Mouse (Mus musculus): Measurements from ENCODE around the gene Efna5. TPM values are rescaled to one million over a fixed set of nuclear protein-coding genes. Genes with fewer than 3 reads are reported as not detected.
A peak's percentile ranks its signal among the peaks of the same experiment; 100 is the strongest.

Gene Efna5
- polyA plus RNA-seq, 1 experiment from 2014 or later = 32.9 TPM

DNA sequence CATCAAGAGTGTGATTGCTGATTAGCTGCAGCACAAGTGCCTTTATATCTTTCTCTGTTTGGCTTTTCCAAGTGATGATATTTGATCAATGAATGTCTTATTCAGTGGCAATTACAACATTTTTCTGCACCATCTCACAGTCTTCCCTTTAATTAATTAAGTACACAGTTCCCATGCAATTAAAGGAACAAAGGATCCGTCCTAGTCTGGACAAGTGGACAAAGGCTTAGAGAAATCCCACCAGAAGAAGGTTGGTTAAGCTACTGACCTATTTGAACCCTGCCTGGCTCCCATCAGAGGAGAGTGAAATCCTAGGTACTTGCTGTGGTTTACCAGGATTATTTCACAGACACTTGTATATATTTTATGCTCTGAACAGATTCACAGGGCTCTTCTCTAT lies 252.6 kb downstream of the Efna5 start:
- no peak for DNase-seq (ENCODE audit: low spot score)
- no peak for ATAC-seq (ENCODE audit: insufficient number of reproducible peaks, low FRiP score, low TSS enrichment, low read depth)

DNA sequence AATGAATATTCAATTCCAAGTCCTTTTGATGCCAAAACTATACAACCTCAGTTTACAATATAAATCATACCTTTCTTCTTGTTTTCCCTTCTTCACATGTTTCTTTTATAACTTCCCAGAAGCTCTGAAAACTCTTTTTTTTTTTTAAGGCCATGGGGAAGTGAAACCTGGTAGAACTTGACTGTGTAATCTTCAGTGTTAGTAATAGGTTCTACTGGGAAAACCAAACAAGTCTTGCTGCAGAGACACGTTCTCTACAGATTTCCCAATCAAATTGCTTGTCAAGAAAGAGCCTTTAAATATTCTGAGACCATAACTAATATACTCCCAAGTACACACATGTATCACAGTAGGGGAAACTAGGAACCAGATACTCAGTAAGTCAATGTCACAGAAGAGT lies 253.6 kb downstream of the Efna5 start:
- Histone ChIP-seq H3K27ac (replicated peaks; ENCODE audit: low read depth, low read length) (no peak overlapping the region), H3K4me1 (ENCODE audit: control insufficient read depth, insufficient read depth, low read length) (peaks cover 7% of the 10 kb centered on the region), H3K4me2 (ENCODE audit: low read depth, severe bottlenecking) (no peak overlapping the region), H3K9ac (ENCODE audit: low read length) (no peak overlapping the region), H3K9me3 (ENCODE audit: control insufficient read depth, low read length) (no peaks in the 10 kb centered on the region), H3K4me3 (ENCODE audit: low read depth, low read length) (no peak overlapping the region), H3K36me3 (ENCODE audit: control insufficient read depth, insufficient read depth, low read length) (no peaks in the 10 kb centered on the region), H3K27me3 (ENCODE audit: control insufficient read depth, insufficient read depth, low read length) (no peaks in the 10 kb centered on the region)
- WGBS = 93% methylated on average over 1 of the region's 1 CpGs
- no peak for DNase-seq (ENCODE audit: low spot score)
- ATAC-seq (ENCODE audit: insufficient number of reproducible peaks, low FRiP score, low TSS enrichment, low read depth) = no peak

More for the DNA sequence above, 252.6 kb downstream of the Efna5 start:
- Histone ChIP-seq H3K4me1 (ENCODE audit: control insufficient read depth, insufficient read depth, low read length) (peaks cover 7% of the 10 kb centered on the region), H3K27me3 (ENCODE audit: control insufficient read depth, insufficient read depth, low read length) (no peaks in the 10 kb centered on the region), H3K36me3 (ENCODE audit: control insufficient read depth, insufficient read depth, low read length) (no peaks in the 10 kb centered on the region), H3K4me2 (ENCODE audit: low read depth, severe bottlenecking) (no peak overlapping the region), H3K27ac (replicated peaks; ENCODE audit: low read depth, low read length) (no peak overlapping the region), H3K9ac (ENCODE audit: low read length) (no peak overlapping the region), H3K4me3 (ENCODE audit: low read depth, low read length) (no peak overlapping the region), H3K9me3 (ENCODE audit: control insufficient read depth, low read length) (no peaks in the 10 kb centered on the region)
- 85% methylated on average over 1 of the region's 1 CpGs for WGBS

DNA sequence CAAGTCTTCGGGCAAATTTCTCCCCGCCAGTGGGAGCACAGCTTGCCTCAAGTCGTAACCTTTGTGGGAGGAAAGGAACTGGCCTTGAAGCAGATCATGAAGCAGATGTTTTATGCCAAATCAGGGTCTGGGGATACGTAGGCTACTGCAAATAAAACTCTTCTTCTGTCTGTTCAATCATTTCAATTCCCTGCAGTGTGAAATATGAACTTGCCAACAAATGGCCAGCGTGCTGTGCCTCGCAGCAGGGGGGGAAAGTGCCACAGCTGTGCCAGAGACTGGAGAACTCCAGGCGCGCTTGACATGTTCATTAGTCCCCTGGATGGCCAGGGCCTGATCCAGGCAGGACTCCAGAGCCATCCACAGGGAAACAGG lies 255.5 kb downstream of the Efna5 start:
- Histone ChIP-seq H3K4me1 (ENCODE audit: control insufficient read depth, insufficient read depth, low read length) (peaks cover 7% of the 10 kb centered on the region), H3K4me3 (ENCODE audit: low read depth, low read length) (no peak overlapping the region), H3K9me3 (ENCODE audit: control insufficient read depth, low read length) (no peaks in the 10 kb centered on the region), H3K36me3 (ENCODE audit: control insufficient read depth, insufficient read depth, low read length) (no peaks in the 10 kb centered on the region), H3K4me2 (ENCODE audit: low read depth, severe bottlenecking) (no peak overlapping the region), H3K27me3 (ENCODE audit: control insufficient read depth, insufficient read depth, low read length) (no peaks in the 10 kb centered on the region), H3K27ac (replicated peaks; ENCODE audit: low read depth, low read length) (no peak overlapping the region), H3K9ac (ENCODE audit: low read length) (no peak overlapping the region)
- WGBS = 36% methylated on average over 8 of the region's 8 CpGs
- peak; percentile 44 for DNase-seq (ENCODE audit: low spot score)
- no peak for ATAC-seq (ENCODE audit: insufficient number of reproducible peaks, low FRiP score, low TSS enrichment, low read depth)

DNA sequence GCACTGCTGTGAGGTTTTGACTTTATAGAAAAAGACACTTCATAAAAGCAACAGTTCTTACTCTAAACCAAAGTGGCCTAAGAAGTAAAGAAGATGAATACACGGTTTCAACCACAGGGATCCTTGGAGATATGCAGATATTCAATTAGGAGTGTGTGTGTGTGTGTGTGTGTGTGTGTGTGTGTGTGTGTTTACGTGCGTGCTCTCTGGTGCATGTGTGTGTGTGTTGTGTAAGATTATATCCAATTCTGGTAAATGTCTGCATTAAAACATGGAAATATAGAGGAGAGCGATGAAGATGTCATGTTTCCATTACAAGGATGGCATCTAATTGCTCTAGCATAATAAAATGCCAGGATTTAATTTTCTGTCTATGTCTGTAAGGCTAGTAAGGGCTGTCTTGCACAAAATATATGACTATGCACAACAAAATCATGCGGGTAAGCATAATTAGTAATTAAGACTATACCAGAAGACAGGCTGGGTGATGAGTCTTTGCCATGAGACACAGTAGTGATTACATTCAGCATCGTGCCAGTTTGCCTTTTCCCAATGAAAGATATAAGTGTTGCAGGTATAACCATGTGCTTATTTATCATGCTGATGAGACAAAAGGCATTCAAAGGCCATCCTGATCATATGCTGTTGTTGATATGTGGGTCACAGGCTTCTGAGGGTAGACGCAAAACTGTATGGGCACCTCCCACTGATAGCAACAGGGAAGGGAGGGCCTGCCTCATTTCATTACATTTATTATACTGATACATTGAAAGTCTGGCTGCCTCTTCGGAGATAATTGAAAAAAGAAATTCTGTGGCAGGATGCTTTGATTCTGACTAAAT lies 256.1 kb downstream of the Efna5 start:
- Histone ChIP-seq H3K9me3 (ENCODE audit: control insufficient read depth, low read length) (no peaks in the 10 kb centered on the region), H3K27ac (replicated peaks; ENCODE audit: low read depth, low read length) (no peak overlapping the region), H3K4me3 (ENCODE audit: low read depth, low read length) (no peak overlapping the region), H3K4me2 (ENCODE audit: low read depth, severe bottlenecking) (no peak overlapping the region), H3K4me1 (ENCODE audit: control insufficient read depth, insufficient read depth, low read length) (peaks cover 7% of the 10 kb centered on the region), H3K27me3 (ENCODE audit: control insufficient read depth, insufficient read depth, low read length) (no peaks in the 10 kb centered on the region), H3K36me3 (ENCODE audit: control insufficient read depth, insufficient read depth, low read length) (no peaks in the 10 kb centered on the region), H3K9ac (ENCODE audit: low read length) (no peak overlapping the region)
- DNase-seq (ENCODE audit: low spot score) (no peak), ATAC-seq (ENCODE audit: insufficient number of reproducible peaks, low FRiP score, low TSS enrichment, low read depth) (no peak)
- 81% methylated on average over 8 of the region's 8 CpGs for WGBS

DNA sequence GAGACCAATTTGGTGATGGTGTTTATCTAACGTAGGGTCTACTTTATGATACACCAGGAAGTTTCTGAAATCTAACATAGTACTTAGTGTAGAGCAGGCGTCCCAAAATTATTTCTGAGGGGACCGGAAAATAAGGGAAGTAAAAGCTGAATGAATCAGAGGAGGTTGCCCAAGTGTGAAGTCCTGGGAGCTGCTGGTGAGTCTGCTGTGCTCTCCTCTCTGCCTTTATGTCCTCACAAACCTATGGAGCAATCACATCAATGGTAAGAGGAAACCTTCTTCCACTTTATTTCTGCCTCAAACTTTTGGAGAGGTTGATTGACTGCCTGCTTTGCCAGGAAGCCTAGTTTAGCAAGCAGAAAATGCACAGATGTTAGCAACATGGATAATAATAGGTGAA lies 257.9 kb downstream of the Efna5 start:
- no peak for ATAC-seq (ENCODE audit: insufficient number of reproducible peaks, low FRiP score, low TSS enrichment, low read depth)
- Histone ChIP-seq H3K4me2 (ENCODE audit: low read depth, severe bottlenecking) (no peak overlapping the region), H3K9ac (ENCODE audit: low read length) (no peak overlapping the region), H3K4me1 (ENCODE audit: control insufficient read depth, insufficient read depth, low read length) (peaks cover 7% of the 10 kb centered on the region), H3K36me3 (ENCODE audit: control insufficient read depth, insufficient read depth, low read length) (no peaks in the 10 kb centered on the region), H3K27ac (replicated peaks; ENCODE audit: low read depth, low read length) (no peak overlapping the region), H3K4me3 (ENCODE audit: low read depth, low read length) (no peak overlapping the region), H3K27me3 (ENCODE audit: control insufficient read depth, insufficient read depth, low read length) (no peaks in the 10 kb centered on the region), H3K9me3 (ENCODE audit: control insufficient read depth, low read length) (no peaks in the 10 kb centered on the region)
- 88% methylated on average over 3 of the region's 3 CpGs for WGBS
- DNase-seq (ENCODE audit: low spot score) = no peak

DNA sequence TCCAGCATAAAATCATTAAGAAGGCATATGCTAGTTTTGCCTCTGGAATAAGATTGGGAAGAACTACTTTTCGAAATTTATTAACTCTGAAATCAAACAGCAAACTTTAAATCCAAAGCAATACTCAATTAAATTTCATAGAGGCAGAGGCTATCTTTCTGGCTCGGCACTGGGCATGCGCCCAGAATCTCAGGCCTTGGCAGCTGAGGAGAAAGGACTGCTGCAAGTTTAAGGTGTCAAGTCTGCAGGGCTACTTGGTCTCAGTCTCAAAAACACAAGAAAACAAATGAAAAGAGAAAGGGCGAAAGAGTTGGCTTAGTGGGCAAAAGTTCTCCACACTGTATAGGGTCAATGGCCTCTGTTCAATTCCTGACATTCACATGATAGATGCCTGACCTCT lies 258.6 kb downstream of the Efna5 start:
- Histone ChIP-seq H3K36me3 (ENCODE audit: control insufficient read depth, insufficient read depth, low read length) (no peaks in the 10 kb centered on the region), H3K9me3 (ENCODE audit: control insufficient read depth, low read length) (no peaks in the 10 kb centered on the region), H3K27me3 (ENCODE audit: control insufficient read depth, insufficient read depth, low read length) (no peaks in the 10 kb centered on the region), H3K27ac (replicated peaks; ENCODE audit: low read depth, low read length) (no peak overlapping the region), H3K4me3 (ENCODE audit: low read depth, low read length) (no peak overlapping the region), H3K4me2 (ENCODE audit: low read depth, severe bottlenecking) (no peak overlapping the region), H3K9ac (ENCODE audit: low read length) (no peak overlapping the region), H3K4me1 (ENCODE audit: control insufficient read depth, insufficient read depth, low read length) (peaks cover 7% of the 10 kb centered on the region)
- ATAC-seq (ENCODE audit: insufficient number of reproducible peaks, low FRiP score, low TSS enrichment, low read depth) = no peak
- 86% methylated on average over 4 of the region's 4 CpGs for WGBS
- DNase-seq (ENCODE audit: low spot score) = no peak

DNA sequence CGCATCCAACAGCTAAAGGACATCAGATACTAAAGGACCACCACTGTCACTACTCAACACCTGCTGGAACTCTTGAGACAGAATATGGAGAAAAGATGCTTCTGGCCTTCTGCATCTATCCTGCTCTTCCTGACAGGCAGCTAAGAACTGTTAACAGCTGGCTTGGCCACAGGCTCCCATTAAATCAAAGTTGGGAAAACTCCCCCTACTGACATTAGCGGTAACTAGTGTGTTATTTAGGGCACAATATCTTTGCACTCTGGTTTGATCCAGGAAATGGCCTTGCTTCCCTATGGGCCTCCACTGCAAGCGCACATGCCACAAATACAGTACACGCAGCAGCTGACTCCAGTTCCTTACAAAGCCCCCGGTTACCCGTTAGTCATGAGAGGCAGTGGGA lies 266.0 kb downstream of the Efna5 start:
- no peaks in the 10 kb centered on the region for H3K9me3 ChIP-seq (ENCODE audit: control insufficient read depth, low read length)
- H3K4me1 ChIP-seq (ENCODE audit: control insufficient read depth, insufficient read depth, low read length) = 0 out of 2 replicates have a peak, but pooled peaks cover 2% of the 10 kb centered on the region
- 72% methylated on average over 6 of the region's 6 CpGs for WGBS
- no peak overlapping the region for H3K4me2 ChIP-seq (ENCODE audit: low read depth, severe bottlenecking)
- no peak overlapping the region for H3K4me3 ChIP-seq (ENCODE audit: low read depth, low read length)
- H3K9ac ChIP-seq (ENCODE audit: low read length) = no peak overlapping the region
- DNase-seq (ENCODE audit: low spot score) (peak; percentile 34), ATAC-seq (ENCODE audit: insufficient number of reproducible peaks, low FRiP score, low TSS enrichment, low read depth) (no peak)
- H3K27ac ChIP-seq (replicated peaks; ENCODE audit: low read depth, low read length) = no peak overlapping the region
- H3K27me3 ChIP-seq (ENCODE audit: control insufficient read depth, insufficient read depth, low read length) = no peaks in the 10 kb centered on the region
- H3K36me3 ChIP-seq (ENCODE audit: control insufficient read depth, insufficient read depth, low read length) = no peaks in the 10 kb centered on the region

DNA sequence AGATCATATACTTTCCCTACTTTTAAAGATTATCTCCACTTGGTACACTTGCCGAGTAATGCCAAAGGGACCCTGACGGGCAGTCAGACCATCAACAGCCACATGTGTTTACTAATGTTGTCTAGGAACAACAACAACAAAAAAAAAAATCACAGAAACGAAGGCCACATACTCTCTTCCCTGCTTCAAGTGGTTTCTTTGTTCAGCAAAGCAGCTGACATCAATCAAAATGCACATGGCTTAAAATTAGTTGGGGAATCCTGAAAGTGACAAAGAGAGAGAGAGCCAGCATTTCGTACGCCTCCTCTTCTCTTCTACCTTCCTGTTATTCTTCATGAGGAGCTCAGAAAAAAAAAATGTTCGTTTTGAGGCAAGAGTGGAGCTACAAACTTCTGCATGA lies 266.4 kb downstream of the Efna5 start:
- no peak for DNase-seq (ENCODE audit: low spot score)
- no peak overlapping the region for H3K27ac ChIP-seq (replicated peaks; ENCODE audit: low read depth, low read length)
- no peak overlapping the region for H3K9ac ChIP-seq (ENCODE audit: low read length)
- no peak for ATAC-seq (ENCODE audit: insufficient number of reproducible peaks, low FRiP score, low TSS enrichment, low read depth)
- H3K4me2 ChIP-seq (ENCODE audit: low read depth, severe bottlenecking) = no peak overlapping the region
- no peaks in the 10 kb centered on the region for H3K36me3 ChIP-seq (ENCODE audit: control insufficient read depth, insufficient read depth, low read length)
- 0 out of 2 replicates have a peak, but pooled peaks cover 2% of the 10 kb centered on the region for H3K4me1 ChIP-seq (ENCODE audit: control insufficient read depth, insufficient read depth, low read length)
- no peaks in the 10 kb centered on the region for H3K9me3 ChIP-seq (ENCODE audit: control insufficient read depth, low read length)
- 55% methylated on average over 6 of the region's 6 CpGs for WGBS
- H3K4me3 ChIP-seq (ENCODE audit: low read depth, low read length) = no peak overlapping the region
- H3K27me3 ChIP-seq (ENCODE audit: control insufficient read depth, insufficient read depth, low read length) = no peaks in the 10 kb centered on the region

DNA sequence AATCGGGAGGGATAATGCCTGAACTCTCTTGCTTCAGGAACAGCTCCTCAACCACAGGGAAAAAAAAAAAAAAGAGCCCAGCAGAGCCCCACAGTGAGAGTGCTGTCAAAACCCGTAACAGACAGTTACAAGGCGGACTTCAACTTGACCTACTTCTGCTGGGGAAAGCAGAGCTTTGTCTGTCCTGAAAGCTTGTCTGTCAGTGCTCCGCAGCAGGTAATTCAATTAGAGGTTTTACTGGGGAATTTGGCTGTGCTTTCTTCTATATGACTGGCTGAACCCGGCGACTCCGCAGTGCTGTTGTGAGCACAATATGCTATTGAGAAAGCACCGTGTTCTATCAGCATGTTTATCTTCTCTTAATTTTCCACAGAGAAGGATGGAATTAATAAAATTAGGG lies 266.9 kb downstream of the Efna5 start:
- no peaks in the 10 kb centered on the region for H3K36me3 ChIP-seq (ENCODE audit: control insufficient read depth, insufficient read depth, low read length)
- peak; percentile 40 for DNase-seq (ENCODE audit: low spot score)
- 32% methylated on average over 8 of the region's 8 CpGs for WGBS

More for the DNA sequence above, 266.9 kb downstream of the Efna5 start:
- Histone ChIP-seq H3K27ac (replicated peaks; ENCODE audit: low read depth, low read length) (no peak overlapping the region), H3K4me2 (ENCODE audit: low read depth, severe bottlenecking) (no peak overlapping the region), H3K27me3 (ENCODE audit: control insufficient read depth, insufficient read depth, low read length) (no peaks in the 10 kb centered on the region), H3K9me3 (ENCODE audit: control insufficient read depth, low read length) (no peaks in the 10 kb centered on the region), H3K4me1 (ENCODE audit: control insufficient read depth, insufficient read depth, low read length) (0 out of 2 replicates have a peak, but pooled peaks cover 2% of the 10 kb centered on the region), H3K9ac (ENCODE audit: low read length) (no peak overlapping the region), H3K4me3 (ENCODE audit: low read depth, low read length) (no peak overlapping the region)
- ATAC-seq (ENCODE audit: insufficient number of reproducible peaks, low FRiP score, low TSS enrichment, low read depth) = no peak

All from limb, embryonic 11.5 days (tissue).